Mouse (Mus musculus) embryonic stem cell, embryonic (primary cell): ENCODE measurements around the gene Fgd6.

Experiments used
- CTCF ChIA-PET, 4 experiments: fragments of 300-600 bp in 2 of 4; fragments of 350-600 bp in 2 of 4; sonication (Branson Sonifier 250); formaldehyde crosslinking; loops; one replicate each; lab custom pipeline; 2022; ENCODE audit warnings: inconsistent platforms in 2 of 4; lab: Charles Lee
- POLR2A ChIA-PET, 4 experiments: fragments of 300-600 bp in 2 of 4; fragments of 350-600 bp in 2 of 4; sonication (Branson Sonifier 250); formaldehyde crosslinking; loops; one replicate each; lab custom pipeline; 2022; ENCODE audit warnings: antibody characterized with exemption in 4 of 4, inconsistent platforms in 1 of 4; lab: Charles Lee

The Fgd6 gene

DNA sequence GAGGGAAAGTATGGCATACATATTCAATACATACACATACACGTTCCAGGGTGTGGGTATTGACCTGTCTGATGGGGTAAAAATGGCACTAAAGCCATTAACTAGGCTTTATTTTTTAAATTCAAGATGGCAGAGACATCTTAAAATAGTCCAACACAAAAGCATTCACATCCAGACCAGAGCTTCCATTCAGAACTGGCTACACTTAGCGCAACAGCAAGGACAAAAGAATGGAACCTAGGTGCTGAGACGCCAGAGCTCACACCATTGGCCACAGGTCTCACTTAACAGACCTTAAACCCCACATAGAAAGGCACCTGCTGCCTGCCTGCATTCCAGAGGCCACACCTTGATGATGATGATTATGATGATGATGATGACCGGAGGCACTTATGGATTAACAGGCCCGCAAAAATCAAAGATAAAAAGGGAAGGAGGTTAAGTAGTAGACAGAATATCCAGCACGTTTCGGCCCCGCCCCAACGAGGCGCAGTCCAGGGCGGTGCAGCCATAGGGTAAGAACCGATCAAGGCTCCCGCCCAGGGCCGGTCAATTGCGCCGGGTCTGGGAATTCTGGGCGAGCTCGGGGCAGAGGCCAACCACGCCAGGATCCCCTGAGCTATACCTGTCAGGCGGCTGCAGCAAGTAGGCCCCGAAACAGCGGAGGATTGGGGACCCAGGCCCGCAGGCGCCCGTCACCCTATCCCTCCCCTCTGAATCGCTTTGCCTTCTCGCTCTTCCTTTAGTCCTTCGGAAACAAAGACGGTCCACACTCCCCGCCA lies 734 bp upstream of the Fgd6 start:
- POLR2A ChIA-PET, result interaction anchor here (0.6 to 3.1 kb wide), 50 partner anchors 7 to 1008 kb away, joined by 3 to 21 read pairs (median 4); partner anchors contain the start of genes Lta4h (in 1 of the 4) and Ndufa12 (in 1 of the 4)
- CTCF ChIA-PET, result interaction anchor here in 3 of 4 experiments (0.5 to 2.1 kb wide), 19 partner anchors 9 to 781 kb away, joined by 3 to 19 read pairs (median 4); partner anchors contain the start of gene Ndufa12 (in 1 of the 3)

DNA sequence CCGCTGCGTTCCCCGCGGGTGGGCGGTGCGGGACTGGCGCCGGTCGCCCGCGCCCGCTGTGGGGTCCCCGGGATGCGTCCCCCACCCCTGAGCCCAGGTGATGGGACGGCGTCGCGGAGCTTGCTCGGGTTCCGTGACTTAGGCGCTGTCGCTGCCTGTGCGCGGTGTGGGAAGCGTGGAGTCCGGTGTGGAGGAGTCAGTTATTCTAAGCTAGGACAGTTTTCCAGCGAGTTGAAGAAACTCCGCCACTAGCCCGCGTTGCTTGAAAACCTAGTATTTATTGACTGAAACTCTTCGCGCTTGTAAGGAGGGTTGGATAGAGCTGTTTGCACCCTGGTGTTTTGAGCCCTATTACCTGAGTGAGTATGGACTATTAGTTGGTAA lies 566 bp downstream of the Fgd6 start:
- POLR2A ChIA-PET, result interaction anchor here (0.5 to 3.1 kb wide), 41 partner anchors 8 to 1213 kb away, joined by 3 to 21 read pairs (median 4); partner anchors contain the start of genes Lta4h (in 1 of the 4) and Ndufa12 (in 1 of the 4)
- CTCF ChIA-PET, result interaction anchor here (0.5 to 2.1 kb wide), 13 partner anchors 8 to 1575 kb away, joined by 3 to 19 read pairs (median 4); no protein-coding TSS in a partner anchor

DNA sequence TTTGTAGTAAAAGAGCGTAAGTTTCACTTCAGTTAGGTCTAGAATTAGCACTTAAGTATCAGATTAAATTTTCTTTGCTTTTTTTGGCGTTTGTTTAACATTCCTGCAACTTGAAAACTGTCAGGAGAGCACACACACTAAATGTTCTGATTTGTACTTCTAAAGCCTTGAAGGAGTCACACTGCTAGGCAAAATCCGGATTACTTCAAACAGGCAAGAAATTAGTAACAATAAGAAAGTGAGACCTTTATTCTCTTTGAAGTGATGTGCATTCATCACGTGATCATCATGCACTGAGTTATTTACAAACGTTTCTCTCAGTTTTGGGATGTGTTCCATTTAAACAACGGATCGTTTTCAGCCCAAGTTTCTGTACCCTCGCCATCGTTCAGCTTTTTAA lies 1.4 kb downstream of the Fgd6 start:
- ChIA-PET POLR2A (interaction anchor here in 3 of 4 experiments (0.6 to 1.8 kb wide), 4 partner anchors 17 to 161 kb away, joined by 3 to 7 read pairs (median 5); partner anchors contain the start of gene Ndufa12 (in 1 of the 3)), CTCF (interaction anchor here in 1 of 4 experiments (0.5 to 1.8 kb wide), 2 partner anchors 80 to 148 kb away, joined by 4 to 19 read pairs; no protein-coding TSS in a partner anchor)

DNA sequence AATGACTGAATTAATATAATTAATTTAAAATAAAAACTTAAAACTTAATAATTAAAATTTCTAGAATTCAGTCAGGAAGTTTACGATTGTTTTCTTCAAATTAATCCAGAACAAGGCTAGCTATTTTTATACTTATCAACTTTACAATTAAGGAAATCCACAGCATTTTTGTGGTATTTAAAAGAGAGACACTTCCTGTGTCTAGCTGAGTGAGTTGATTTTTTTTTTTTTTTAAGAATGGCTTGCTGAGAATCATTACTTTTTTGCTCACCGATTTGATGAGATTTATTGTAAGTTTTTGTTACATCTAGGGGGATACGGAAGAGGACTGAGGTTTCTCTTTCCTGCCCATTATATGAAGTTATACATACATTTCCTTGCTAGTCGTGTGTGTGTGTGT lies 1.8 kb downstream of the Fgd6 start:
- POLR2A ChIA-PET, result interaction anchor here in 2 of 4 experiments (0.6 to 1.8 kb wide), 2 partner anchors 17 to 33 kb away, joined by 3 to 5 read pairs; no protein-coding TSS in a partner anchor
- CTCF ChIA-PET, result interaction anchor here in 1 of 4 experiments (0.5 kb wide), 1 partner anchor 148 kb away, joined by 4 read pairs; no protein-coding TSS in a partner anchor

DNA sequence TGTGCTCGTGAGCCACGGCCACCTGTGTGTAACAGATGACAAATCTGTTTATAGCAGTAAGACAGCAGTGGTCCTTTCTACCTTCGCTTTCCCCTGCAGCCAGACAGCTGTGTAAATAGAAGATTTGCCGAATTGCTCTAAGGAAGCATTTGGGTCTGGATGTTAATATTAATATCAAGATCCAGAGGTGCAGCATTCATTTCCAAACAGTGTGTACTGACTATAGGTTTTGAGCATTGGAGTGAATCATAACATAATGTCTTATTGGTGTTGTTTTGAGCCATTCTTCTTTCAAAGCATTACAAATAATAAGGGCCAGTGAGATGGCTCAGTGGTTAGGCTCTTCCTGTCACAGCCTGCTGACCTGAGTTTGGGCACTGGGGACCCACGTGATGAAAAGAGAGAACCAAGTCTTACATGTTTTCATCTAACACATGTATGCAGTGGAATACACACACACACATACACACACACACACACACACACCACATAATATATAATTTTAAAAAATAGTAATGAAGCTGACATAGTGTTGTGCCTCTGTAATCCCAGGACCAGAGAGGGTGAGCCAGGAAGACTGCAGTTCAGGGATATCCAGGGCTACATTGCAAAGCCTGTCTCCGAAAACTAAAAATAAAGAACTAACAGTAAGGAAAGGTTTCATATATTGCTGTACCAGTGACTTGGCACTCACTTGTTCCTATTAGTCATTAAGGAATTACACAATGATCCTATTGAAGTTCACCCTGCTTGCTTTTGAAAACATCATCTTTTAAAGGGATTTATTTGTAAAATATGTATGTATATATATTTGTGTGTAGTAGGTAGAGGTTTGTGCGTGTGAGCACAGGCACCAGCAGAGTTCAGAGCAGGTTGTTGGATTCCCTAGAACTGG lies 2.8 kb downstream of the Fgd6 start:
- CTCF ChIA-PET, result no interaction called here
- POLR2A ChIA-PET, result interaction anchor here in 1 of 4 experiments (1.8 kb wide), 1 partner anchor 16 kb away, joined by 5 read pairs; no protein-coding TSS in a partner anchor

DNA sequence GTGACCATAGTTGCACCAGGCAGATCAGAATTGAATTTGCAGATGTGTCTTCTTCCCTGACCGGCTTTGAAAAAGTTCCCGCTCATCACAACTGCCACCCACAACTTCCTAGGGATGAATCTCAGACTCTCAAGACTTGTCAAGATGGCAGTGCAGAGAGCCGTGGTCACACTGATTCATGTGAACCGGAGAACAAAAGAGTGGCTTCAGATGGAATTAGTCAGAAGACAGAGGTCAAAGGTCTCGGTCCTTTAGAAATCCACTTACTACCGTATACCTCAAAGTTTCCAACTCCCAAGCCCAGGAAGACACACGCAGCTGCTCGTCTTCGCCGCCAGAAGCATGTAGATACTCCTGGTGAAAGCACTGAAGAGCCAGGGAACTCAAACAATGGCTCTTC lies 8.1 kb downstream of the Fgd6 start:
- CTCF ChIA-PET, result interaction anchor here in 1 of 4 experiments (1.5 kb wide), 1 partner anchor 8 kb away, joined by 8 read pairs; the partner anchor contains the start of genes Fgd6 and Vezt
- POLR2A ChIA-PET, result interaction anchor here in 3 of 4 experiments (0.9 to 2.6 kb wide), 5 partner anchors 8 to 52 kb away, joined by 3 to 21 read pairs (median 3); partner anchors contain the start of genes Fgd6 (in 2 of the 3) and Vezt (in 2 of the 3)

DNA sequence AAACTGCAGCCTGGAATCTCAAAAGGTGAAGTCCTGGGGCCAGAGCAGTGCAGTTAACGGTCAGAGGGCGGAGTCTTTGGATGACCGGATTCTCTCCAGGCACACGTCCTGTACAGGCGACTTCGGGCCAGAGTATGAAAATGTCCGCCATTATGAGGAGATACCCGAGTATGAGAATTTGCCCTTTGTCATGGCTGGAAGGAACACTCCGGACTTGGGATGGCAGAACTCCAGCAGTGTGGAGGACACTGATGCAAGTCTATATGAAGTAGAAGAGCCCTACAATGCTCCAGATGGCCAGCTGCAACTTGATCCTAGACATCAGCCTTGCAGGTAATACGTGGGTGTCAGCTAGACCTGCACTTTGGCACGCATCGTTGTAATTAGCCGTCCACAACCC lies 9.5 kb downstream of the Fgd6 start:
- ChIA-PET CTCF (no interaction called here), POLR2A (interaction anchor here in 2 of 4 experiments (1.3 to 2.6 kb wide), 2 partner anchors 8 to 9 kb away, joined by 6 to 21 read pairs; partner anchors contain the start of genes Fgd6 (in 1 of the 2) and Vezt (in 1 of the 2))

DNA sequence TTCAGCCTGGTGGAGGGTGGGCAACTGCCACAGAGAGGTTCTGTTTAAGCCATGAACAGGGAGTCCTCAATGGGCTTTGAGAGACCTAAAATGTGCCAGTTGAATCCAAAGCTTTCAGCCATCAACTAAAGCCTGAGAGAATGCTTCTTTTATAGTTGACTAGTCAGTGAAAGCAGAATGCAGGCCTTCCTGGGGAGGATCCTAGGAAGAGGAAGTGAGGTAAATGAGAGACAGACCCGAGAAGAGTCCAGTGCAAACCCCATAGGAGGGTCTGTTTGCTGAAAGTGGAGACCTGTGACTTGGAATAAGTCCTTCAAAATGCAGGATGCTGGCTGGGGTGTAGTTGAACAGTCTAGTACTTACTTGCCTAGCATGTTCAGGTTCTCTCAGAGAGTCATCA lies 11.2 kb downstream of the Fgd6 start:
- ChIA-PET CTCF (no interaction called here), POLR2A (no interaction called here)

DNA sequence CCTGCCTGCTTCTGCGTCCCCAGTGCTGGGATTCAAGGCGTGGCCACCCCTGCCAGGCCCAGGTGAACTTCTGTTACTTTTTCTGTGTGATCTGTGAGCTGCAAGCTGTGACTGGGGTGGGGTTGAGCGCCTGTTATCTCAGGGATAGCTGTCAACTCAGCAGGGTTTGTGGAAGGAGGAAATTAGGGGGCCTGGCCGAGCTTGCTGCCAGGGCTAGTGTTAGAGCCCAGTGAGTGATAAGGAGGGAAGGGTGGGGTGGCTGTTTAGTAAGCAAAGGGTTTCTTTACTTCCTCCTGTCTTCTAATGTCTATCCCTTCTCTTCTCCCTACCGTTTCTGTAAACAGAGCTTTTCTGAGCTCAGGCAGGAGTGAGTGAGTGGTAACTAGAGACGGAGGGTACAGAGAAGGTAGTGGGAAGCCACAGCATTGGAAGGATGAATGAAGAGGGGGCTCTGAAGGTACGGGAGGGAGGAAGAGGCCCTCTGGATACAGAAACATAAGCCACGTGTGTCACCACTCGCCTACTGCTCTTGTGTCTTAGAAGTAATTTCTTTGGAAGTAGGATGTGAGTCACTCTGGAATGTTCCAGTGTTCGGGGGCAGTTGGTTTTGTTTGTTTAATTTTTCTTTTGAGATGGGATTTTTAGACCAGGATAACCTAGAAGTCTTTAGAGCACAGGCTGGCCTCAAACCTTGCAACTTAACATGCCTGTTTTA lies 12.2 kb downstream of the Fgd6 start:
- ChIA-PET POLR2A (interaction anchor here in 2 of 4 experiments (1.1 to 1.2 kb wide), 2 partner anchors 9 to 12 kb away, joined by 6 read pairs; partner anchors contain the start of genes Fgd6 (in 1 of the 2) and Vezt (in 1 of the 2)), CTCF (interaction anchor here in 2 of 4 experiments (0.6 to 1.1 kb wide), 3 partner anchors 9 to 17 kb away, joined by 3 to 5 read pairs (median 3); partner anchors contain the start of genes Fgd6 (in 1 of the 2) and Vezt (in 1 of the 2))

DNA sequence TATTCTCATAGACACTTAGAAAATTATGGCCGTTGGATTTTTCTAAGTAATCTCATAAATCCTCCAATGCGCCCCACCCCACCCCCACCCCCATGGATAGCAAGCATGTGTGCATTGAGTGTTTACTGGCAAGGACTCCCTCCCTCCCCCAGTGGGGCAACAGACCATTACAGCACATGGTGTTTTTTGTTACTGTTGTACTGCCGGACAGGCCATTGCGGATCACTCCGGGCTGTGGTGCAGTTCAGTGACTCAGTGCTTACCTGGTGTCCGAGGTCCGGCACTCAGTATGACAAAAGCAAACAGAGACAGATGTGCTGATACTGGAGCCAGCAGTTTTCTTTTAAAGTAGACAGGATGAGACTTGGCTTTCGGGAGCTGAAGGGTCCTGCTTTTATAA lies 13.3 kb downstream of the Fgd6 start:
- CTCF ChIA-PET, result interaction anchor here in 1 of 4 experiments (1.0 kb wide), 1 partner anchor 8 kb away, joined by 3 read pairs; no protein-coding TSS in a partner anchor
- POLR2A ChIA-PET, result interaction anchor here (0.6 to 1.2 kb wide), 5 partner anchors 8 to 20 kb away, joined by 3 to 7 read pairs (median 3); partner anchors contain the start of genes Fgd6 (in 2 of the 4) and Vezt (in 1 of the 4)

DNA sequence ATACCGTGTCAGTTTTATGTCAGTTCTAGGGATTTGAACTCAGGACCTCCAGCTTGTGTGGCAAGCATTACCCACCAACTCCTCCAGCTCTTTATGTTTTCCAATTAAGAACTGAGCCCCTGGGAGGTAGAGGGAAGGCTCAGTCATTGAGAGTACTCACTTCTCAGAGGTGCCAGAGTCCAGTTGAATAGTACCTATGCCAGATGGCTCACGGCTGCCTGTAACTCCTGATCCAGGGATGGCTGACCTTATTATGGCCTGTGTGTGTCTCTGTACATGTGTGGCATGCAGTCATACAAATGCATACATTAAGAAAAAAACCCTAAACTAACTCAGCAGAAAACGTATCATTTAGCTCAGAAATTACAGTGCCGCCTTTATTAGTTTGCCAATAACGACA lies 14.9 kb downstream of the Fgd6 start:
- ChIA-PET POLR2A (interaction anchor here in 1 of 4 experiments (1.1 kb wide), 1 partner anchor 16 kb away, joined by 3 read pairs; no protein-coding TSS in a partner anchor), CTCF (no interaction called here)

DNA sequence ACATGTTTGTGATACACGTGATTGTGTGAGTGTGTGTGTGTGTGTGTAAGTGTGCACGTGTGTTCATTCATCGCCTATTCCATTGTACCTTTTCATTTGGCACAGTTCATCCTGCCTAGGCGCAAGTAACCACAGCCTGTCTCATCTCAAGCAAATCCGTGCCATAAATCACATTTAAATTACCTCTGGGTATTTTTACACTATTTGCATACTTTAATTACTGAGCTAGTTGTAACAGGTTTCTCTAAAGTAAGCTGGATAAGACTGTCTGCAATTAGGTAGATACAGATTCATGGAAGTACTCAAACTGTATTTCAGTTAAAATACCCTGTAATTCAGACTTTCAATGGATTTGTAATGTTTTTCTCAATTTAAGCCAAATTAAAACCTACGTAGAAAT lies 20.7 kb downstream of the Fgd6 start:
- POLR2A ChIA-PET, result interaction anchor here in 1 of 4 experiments (1.1 kb wide), 1 partner anchor 37 kb away, joined by 3 read pairs; no protein-coding TSS in a partner anchor
- CTCF ChIA-PET, result interaction anchor here in 1 of 4 experiments (0.6 kb wide), 1 partner anchor 23 kb away, joined by 4 read pairs; no protein-coding TSS in a partner anchor

DNA sequence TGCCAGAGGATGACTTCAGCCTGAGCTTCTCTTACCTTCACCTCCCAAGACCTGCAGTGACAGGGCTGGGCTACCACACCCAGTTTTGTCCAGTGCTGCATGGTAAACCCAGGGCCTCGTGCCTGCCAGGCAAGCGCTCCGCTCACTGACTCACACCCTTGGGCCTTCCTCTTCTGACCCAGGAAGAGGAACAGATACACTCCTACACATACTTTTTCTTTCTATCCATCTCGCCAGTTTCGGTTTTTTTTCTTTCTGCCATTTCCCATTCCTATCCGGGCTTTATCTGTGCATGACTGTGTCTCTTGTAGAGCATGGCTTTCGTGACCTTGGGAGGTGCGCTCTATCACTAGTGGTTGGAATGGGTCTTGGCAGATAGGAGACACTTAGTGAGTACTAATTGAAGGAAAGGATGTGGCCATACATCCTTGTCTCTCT lies 23.8 kb downstream of the Fgd6 start:
- ChIA-PET POLR2A (no interaction called here), CTCF (interaction anchor here in 1 of 4 experiments (0.6 kb wide), 1 partner anchor 105 kb away, joined by 3 read pairs; no protein-coding TSS in a partner anchor)

DNA sequence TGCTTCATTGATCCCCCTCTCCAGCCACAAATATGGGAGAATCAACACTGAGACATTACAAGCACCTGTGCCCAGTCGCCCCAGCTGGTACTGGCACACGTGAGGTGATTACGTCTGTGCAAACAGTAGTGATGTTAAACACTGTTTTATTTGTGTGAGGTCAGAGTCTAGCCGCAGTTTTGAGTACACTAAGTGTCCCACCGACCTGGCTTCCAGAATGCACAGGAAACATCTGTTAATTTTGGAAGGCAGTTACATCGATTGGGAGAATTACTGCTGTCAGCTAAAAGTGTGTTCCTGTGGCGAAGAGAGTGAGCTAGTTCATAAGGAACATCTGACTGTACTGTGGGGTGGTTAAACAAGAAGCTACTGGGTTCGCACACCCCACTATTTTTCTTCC lies 24.4 kb downstream of the Fgd6 start:
- ChIA-PET POLR2A (no interaction called here), CTCF (no interaction called here)

DNA sequence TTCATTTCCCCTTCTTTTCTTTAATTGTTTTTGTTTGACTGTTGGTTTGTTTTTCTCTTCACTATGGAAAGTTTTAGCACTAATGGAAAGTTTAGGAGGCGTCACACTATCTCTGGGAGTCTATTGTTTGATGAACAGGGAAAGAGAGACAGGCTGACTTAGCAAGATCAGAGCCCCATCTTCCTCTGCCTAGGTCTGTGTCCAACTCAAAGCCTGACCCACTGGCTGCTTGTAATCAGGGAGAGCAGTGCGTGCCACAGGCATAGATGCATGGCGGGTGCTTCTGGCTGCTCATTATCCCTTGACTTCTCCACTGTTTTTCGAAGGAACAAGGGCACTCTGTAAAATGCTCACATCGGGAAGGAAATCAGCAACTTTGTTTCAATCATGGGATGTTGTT lies 26.6 kb downstream of the Fgd6 start:
- ChIA-PET CTCF (no interaction called here), POLR2A (no interaction called here)

DNA sequence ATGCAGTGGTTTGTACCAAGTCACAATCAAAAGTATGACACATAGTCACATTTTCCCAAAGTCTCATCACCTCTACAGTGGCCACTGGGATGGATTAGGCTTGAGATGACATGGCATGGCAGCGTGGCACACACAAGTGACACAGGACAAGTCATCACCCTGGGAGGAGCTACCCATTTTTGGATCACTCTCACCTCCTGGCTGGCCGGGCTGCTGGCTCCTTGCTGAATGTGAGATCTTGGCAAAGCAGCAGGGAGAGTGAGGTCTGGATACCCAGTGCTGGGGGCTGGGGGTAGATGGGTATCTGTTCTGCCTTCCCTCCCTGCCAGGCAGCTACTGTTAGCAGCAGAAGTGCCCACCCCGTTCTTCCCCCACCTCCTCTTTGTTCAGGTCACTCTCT lies 31.1 kb downstream of the Fgd6 start:
- ChIA-PET POLR2A (no interaction called here), CTCF (no interaction called here)

DNA sequence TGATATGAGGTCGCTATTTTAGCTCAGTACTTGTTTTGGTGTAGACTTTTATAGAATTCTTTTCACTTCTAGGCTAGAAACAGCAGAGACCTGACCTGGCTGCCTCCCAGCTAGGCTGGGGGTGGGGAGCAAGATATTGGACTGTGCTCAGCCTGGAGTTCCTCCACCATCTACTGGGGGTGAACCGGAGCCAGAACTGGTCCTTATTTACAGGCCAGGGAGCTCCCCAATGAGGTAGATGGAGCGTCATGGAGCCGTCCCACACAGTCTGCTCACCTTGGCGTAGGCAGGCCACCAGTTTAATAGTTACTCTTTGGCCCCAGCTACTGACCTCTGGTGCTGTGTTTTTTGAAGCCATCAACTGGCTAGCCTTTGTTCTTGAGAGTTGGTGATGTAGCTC lies 32.9 kb downstream of the Fgd6 start:
- POLR2A ChIA-PET, result interaction anchor here in 1 of 4 experiments (1.3 kb wide), 1 partner anchor 19 kb away, joined by 3 read pairs; no protein-coding TSS in a partner anchor
- CTCF ChIA-PET, result interaction anchor here in 2 of 4 experiments (0.6 to 0.7 kb wide), 4 partner anchors 33 to 528 kb away, joined by 3 read pairs; partner anchors contain the start of genes Fgd6 (in 1 of the 2) and Vezt (in 1 of the 2)
